Mouse (Mus musculus) liver, embryonic 14.5 days (tissue): ENCODE data around the gene Cbx2. TPM values are rescaled to one million over a fixed set of nuclear protein-coding genes. Genes with fewer than 3 reads are reported as not detected.
A peak's percentile ranks its signal among the peaks of the same experiment; 100 is the strongest.

ENCODE experiments used
- ATAC-seq: fragments of 200-750 bp; cut with Nextera tagmentation; 2 replicates; pipeline ENCODE4 v1.8.0; 2017; ENCODE audit warnings: moderate number of reproducible peaks, mild to moderate bottlenecking, moderate library complexity; ENCODE audit not compliant: insufficient read depth
- DNase-seq, 3 experiments: peaks; one replicate each; pipeline ENCODE4 v3.0.0-alpha.2; 2012 to 2013; ENCODE audit warnings: low read depth in 3 of 3, low spot score in 3 of 3
- H3K27ac ChIP-seq: fragments of 300-500 bp; sonication (generic); 2 replicates; pipeline ENCODE4 v1.5.1; 2014; ENCODE audit warnings: moderate library complexity, mild to moderate bottlenecking, control low read depth, inconsistent platforms
- H3K27me3 ChIP-seq: fragments of 300-500 bp; sonication (generic); 2 replicates; pipeline ENCODE4 v1.6.1; 2014; ENCODE audit warnings: mild to moderate bottlenecking, low read length, moderate library complexity; ENCODE audit not compliant: control insufficient read depth, insufficient read depth
- H3K36me3 ChIP-seq: fragments of 300-500 bp; sonication (generic); replicated peaks from 2 replicates; pipeline ENCODE4 v1.6.1; 2014; ENCODE audit warnings: low read depth; ENCODE audit not compliant: control insufficient read depth, insufficient read depth
- H3K4me1 ChIP-seq, 2 experiments: fragments of 200-500 bp in 1 of 2; fragments of 300-500 bp in 1 of 2; sonication (generic) in 1 of 2; replicated peaks; 2 replicates each; pipeline ENCODE4 v1.6.1; 2012 to 2014; ENCODE audit warnings: antibody characterized with exemption in 1 of 2, inconsistent platforms in 1 of 2, low read length in 1 of 2; ENCODE audit not compliant: control insufficient read depth in 2 of 2, insufficient read depth in 2 of 2
- H3K4me2 ChIP-seq: fragments of 300-500 bp; sonication (generic); 2 replicates; pipeline ENCODE4 v1.6.1; 2014; ENCODE audit warnings: low read depth, mild to moderate bottlenecking, control low read depth, moderate library complexity
- H3K4me3 ChIP-seq, 2 experiments: fragments of 200-500 bp in 1 of 2; fragments of 300-500 bp in 1 of 2; sonication (generic) in 1 of 2; 2 replicates each; pipeline ENCODE4 v1.5.1; 2012 to 2014; ENCODE audit warnings: low read depth in 2 of 2, low read length in 2 of 2, mild to moderate bottlenecking in 2 of 2, control low read depth in 1 of 2, inconsistent platforms in 1 of 2, moderate library complexity in 1 of 2; ENCODE audit not compliant: insufficient read depth in 1 of 2
- H3K9ac ChIP-seq: fragments of 300-500 bp; sonication (generic); replicated peaks from 2 replicates; pipeline ENCODE4 v1.6.1; 2014; ENCODE audit warnings: mild to moderate bottlenecking, control low read depth, moderate library complexity
- H3K9me3 ChIP-seq: fragments of 300-500 bp; sonication (generic); 2 replicates; pipeline ENCODE4 v1.6.1; 2016; ENCODE audit warnings: low read length, mixed read lengths; ENCODE audit not compliant: control insufficient read depth
- CTCF ChIP-seq: IDR thresholded peaks from 2 replicates; pipeline ENCODE4 v1.5.1; 2016; ENCODE audit warnings: antibody characterized with exemption, low read depth, control low read depth
- EP300 ChIP-seq: IDR thresholded peaks from 2 replicates; pipeline ENCODE4 v1.6.1; 2016; ENCODE audit warnings: antibody characterized with exemption, low read depth
- WGBS: fragments of 180-500 bp; shearing (Covaris S2); extraction: QIAGEN DNeasy Blood & Tissue Kit; methylation state at CpG from one replicate; pipeline ENCODE4 v1.1.7; 2014; ENCODE audit not compliant: insufficient replicate concordance; 5-methylcytosine and 5-hydroxymethylcytosine counted together
- polyA plus RNA-seq, 2 experiments: library from polyadenylated mRNA; depleted of rRNA in 1 of 2; stranded (reverse) in 1 of 2; unstranded in 1 of 2; fragments of >200 nt; fragmentation: Nextera tagmentation in 1 of 2; extraction: Ambion mirVana in 1 of 2; gene quantifications; 2 replicates each; pipeline versions ENCODE4 v1.2.1 to v1.2.3; 2012 to 2014

Cbx2 gene
- polyA plus RNA-seq, 2 experiments: 1.7 to 1.8 TPM

DNA sequence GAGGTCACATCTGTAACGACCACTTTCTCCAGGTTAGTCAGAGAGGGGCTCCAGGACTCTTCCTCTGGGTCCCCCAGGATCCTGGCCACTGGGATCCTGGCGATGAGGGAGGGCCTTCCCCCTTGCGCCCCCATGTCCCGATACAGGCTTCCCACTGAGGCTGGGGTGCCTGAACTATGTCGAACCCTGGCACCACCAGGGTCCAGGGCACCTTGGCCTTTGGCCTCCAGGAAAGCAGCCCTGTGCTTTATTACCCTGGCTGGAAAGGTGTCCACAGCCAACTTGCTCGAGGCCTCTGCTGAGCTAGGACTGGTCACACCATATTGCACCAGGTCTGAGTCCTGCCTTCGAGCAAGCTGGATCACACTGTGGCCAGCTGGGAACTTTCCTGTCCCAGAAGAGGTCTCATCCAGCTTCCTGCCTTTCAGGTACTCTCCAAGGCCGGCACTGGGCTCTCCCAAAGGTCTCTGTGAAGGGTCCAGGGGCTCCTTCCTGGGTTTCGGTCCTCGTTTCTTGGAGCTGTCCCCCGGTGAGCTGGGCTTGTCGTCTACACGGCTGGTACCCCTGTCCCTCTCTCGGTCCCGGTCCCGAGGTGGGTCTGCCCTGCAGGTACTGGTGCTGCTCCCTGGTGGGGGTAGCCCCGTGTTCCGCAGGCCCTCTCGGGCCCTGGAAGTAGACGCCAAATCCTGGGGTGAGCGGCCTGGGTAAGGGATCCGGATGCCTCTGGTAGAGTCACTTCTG lies 16.2 kb downstream of the Cbx2 start:
- WGBS: 63% methylated on average over 22 of the region's 22 CpGs
- TF ChIP-seq EP300 (no peak), CTCF (0 out of 2 replicates have a peak, but pooled peaks have one; percentile 2)
- ATAC-seq (no peak), DNase-seq (no peak)
- Histone ChIP-seq H3K27me3 (peaks cover 94% of the 10 kb centered on the region), H3K36me3 (peaks cover 3% of the 10 kb centered on the region; the same call in 1 of the 2 replicates), H3K9ac (no peak overlapping the region), H3K4me1 (peaks cover 0 to 8% of the 10 kb centered on the region in 2 experiments; a peak in 2 of 4 replicates), H3K27ac (no peak overlapping the region), H3K9me3 (no peaks in the 10 kb centered on the region), H3K4me3 (no peak overlapping the region), H3K4me2 (no peak overlapping the region)

- Histone ChIP-seq H3K4me3 (peak overlapping the region; percentile 63 to 72), H3K27ac (no peak overlapping the region), H3K27me3 (peaks cover 94% of the 10 kb centered on the region), H3K4me2 (peak overlapping the region; percentile 82), H3K9ac (peak overlapping the region; percentile 58), H3K9me3 (no peaks in the 10 kb centered on the region), H3K36me3 (peaks cover 3% of the 10 kb centered on the region; the same call in 1 of the 2 replicates), H3K4me1 (peaks cover 0 to 8% of the 10 kb centered on the region in 2 experiments; a peak in 2 of 4 replicates)
- ATAC-seq (no peak), DNase-seq (no peak)
- WGBS: 9% methylated on average over 21 of the region's 21 CpGs
- TF ChIP-seq EP300: no peak
- no peak for TF ChIP-seq CTCF
These were observed 17.2 kb downstream of the Cbx2 start for GRCm38 (mm10) chr11:119039732-119040512.

- no peak within 1 kb of the TSS for H3K27ac ChIP-seq
- peak within 1 kb of the TSS; percentile 58 for H3K9ac ChIP-seq
- no peaks in the 10 kb centered on the region for H3K9me3 ChIP-seq
- 1% methylated on average over 61 of the region's 63 CpGs for WGBS
- peak within 1 kb of the TSS; percentile 63 to 72 for H3K4me3 ChIP-seq
- TF ChIP-seq EP300: no peak
- TF ChIP-seq CTCF: no peak
- ATAC-seq (peak; percentile 90), DNase-seq (peak; percentile 89 to 91 (median 89))
- H3K4me1 ChIP-seq: peaks cover 0 to 8% of the 10 kb centered on the region in 2 experiments; a peak in 2 of 4 replicates
- H3K4me2 ChIP-seq: peak within 1 kb of the TSS; percentile 82
- H3K36me3 ChIP-seq: peaks cover 3% of the 10 kb centered on the region; the same call in 1 of the 2 replicates
- H3K27me3 ChIP-seq: peaks cover 94% of the 10 kb centered on the region
These were observed 18.0 kb downstream of the Cbx2 start, which contains the start of gene Cbx8 for GRCm38 (mm10) chr11:119040600-119041324. Cbx8 (minus strand) TSS chr11:119040969.

- Histone ChIP-seq H3K4me3 (peak overlapping the region; percentile 49 to 63), H3K27ac (no peak overlapping the region), H3K27me3 (peaks cover 94% of the 10 kb centered on the region), H3K4me1 (peaks cover 0 to 8% of the 10 kb centered on the region in 2 experiments; a peak in 2 of 4 replicates), H3K9ac (no peak overlapping the region), H3K9me3 (no peaks in the 10 kb centered on the region), H3K4me2 (peak overlapping the region; percentile 82), H3K36me3 (peaks cover 3% of the 10 kb centered on the region; the same call in 1 of the 2 replicates)
- DNase-seq (no peak), ATAC-seq (peak; percentile 40)
- under 1% methylated on average over 31 of the region's 31 CpGs for WGBS
- TF ChIP-seq CTCF: no peak
- no peak for TF ChIP-seq EP300
These were observed 18.6 kb downstream of the Cbx2 start for GRCm38 (mm10) chr11:119041325-119041716.
